Mouse (Mus musculus) adrenal gland, adult 2 months (tissue): ENCODE measurements around the gene Arl6ip6. TPM values are rescaled to one million over a fixed set of nuclear protein-coding genes. Genes with fewer than 3 reads are reported as not detected.
A peak's percentile ranks its signal among the peaks of the same experiment; 100 is the strongest.

Experiments
- DNase-seq: peaks from one replicate; pipeline ENCODE4 v3.0.0; 2021
- long read RNA-seq: library from polyadenylated mRNA; stranded (forward); transcript quantifications from one replicate; pipeline ENCODE4 v2.0.0, GENCODE M21; 2021
- polyA plus RNA-seq: library from polyadenylated mRNA; depleted of rRNA; stranded (reverse); fragments of >200 nt; gene quantifications from 2 replicates; pipeline ENCODE4 v1.2.3, GENCODE M21; 2012; rRNA removed
- total RNA-seq, 2 experiments: library from RNA; stranded (reverse); gene quantifications; 2 replicates each; pipeline ENCODE4 v1.2.3; 2021

The Arl6ip6 gene
- total RNA-seq (10 to 100 TPM; 22.2 to 22.7 TPM), polyA plus RNA-seq (9.9 and 10.1 TPM in 2 replicates)
- long read RNA-seq, transcript Arl6ip6-201 (4 exons, 2,548 nt) = major isoform, 10 of 11 reads
- long read RNA-seq, partial matches to known transcripts = 0 of 11 reads
- long read RNA-seq, other reads (novel, unspliced or antisense) = 0 of 11 reads

GRCm38 (mm10) chr2:53191523-53192220, at the start of gene Arl6ip6:
TSS of gene Arl6ip6 (plus strand) at chr2:53191726.
- peak; percentile 99 for DNase-seq

- DNase-seq = no peak
Observed at GRCm38 (mm10) chr2:53146852-53147251, 44.7 kb upstream of the Arl6ip6 start.

DNA sequence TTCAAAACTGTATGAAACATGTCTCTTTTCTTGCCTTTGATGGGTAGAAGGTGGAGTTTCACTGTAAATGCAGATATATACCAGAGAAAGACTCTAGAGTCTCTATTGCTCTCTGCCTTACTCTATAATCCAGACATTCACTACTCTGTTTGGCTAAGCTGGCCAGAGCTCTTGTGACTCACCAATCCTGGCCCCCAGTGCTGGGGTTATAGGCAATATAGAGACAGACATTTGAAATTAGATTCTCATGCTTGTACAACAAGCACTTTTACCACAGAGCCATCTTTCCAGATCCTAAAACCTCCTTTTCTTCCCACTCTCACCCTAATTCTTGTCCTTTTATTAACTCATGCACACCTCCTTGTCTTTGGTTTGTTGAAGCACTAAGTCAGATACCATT, 17.6 kb upstream of the Arl6ip6 start:
- DNase-seq = no peak

DNA sequence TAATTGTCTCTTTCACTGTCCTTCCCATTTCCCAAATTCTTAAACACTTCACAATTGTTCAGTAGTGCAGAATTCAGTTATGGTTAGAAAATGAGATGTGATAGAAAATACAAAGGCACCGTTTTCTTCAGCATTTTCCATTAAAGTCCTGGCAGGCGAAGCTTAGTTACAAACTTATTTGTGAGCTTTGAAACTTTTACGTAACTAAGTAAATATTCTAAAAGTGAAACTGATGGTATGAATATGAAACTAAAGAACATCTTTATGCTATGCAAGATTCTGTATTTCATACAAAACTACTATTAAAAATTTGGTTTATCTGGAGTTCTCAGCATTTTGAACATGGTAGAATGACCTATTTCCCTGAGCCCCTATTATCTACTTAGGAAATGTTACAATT, 12.6 kb upstream of the Arl6ip6 start:
- DNase-seq = no peak

DNA sequence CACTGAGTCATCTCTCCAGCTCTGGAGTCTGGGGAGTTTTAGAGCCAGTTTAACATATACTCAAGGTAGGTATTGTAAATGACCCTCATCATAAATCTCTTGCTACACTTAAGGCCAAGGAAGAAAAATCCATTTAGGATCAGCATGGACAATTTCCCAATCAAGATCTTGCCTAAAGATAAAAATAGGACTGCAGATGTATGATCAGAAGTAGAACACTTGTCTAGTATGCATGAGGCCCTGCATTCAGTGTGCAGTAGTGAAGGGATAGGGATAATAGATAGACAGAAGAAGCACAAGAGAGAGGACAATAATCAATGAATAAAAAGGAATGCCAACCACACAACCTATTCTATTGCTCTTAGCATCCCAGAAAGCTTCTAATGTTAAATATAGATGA, 11.7 kb upstream of the Arl6ip6 start:
- no peak for DNase-seq

GRCm38 (mm10) chr2:53189811-53190210, 1.7 kb upstream of the Arl6ip6 start:
- DNase-seq = no peak

GRCm38 (mm10) chr2:53190684-53191511, 628 bp upstream of the Arl6ip6 start, which contains the start of gene Prpf40a:
TSS of gene Prpf40a (minus strand) at chr2:53191284.
- peak; percentile 100 for DNase-seq

- DNase-seq = no peak
Observed at GRCm38 (mm10) chr2:53192386-53192785, 860 bp downstream of the Arl6ip6 start.

GRCm38 (mm10) chr2:53196431-53196830, 4.9 kb downstream of the Arl6ip6 start:
- DNase-seq = no peak

DNA sequence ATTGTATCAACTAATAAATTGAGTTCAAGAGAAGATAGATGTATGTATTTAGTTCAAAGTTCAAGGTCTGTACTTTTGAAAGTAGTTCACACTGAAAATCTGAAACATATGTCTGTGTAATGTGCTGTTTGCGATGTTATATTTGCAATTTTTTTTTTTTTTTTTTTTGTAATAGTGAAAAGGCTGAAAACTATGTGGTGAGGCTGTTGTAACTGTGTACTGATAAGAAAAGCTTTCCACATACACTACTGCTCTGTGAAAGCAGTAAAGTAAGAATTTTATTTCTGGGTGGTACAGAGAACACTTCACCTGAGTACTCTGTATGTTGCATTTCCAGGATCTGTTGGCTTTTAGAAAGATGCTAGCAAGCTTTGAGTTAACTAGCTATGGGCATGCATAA, 7.7 kb downstream of the Arl6ip6 start:
- no peak for DNase-seq

DNA sequence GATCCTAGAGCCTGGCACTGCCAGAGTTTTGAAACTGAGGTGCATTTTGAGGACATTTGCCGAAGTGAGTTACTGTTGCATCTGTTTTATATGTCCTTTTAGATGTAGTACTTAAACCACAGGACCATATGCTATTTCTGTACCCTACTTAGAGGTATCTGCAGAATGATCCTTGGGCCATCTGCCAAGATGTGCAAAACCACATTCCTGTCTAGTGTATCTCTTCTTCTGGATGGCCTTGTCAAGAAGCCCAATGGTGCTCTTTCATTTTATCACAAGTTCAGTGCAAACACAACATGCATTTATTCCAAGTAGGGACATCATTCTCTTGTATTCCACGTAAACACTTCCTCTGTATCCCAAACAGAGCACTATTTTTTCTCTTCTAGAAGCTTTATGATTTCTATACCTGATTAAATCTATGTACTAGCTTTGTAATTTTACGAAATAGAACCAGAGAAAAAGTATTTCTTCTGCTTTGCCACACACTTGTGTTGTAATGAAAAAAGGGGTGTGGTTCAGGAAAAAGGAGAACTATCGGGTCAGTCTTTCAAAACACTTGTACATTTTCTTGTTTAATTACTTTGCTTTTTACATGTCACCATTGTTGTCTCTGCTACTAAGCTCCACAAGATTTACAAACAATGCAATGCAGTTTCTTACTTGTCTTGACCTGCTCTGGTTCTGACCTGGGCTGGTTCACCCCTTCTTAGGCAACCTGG, 8.8 kb downstream of the Arl6ip6 start:
- peak; percentile 80 for DNase-seq

DNA sequence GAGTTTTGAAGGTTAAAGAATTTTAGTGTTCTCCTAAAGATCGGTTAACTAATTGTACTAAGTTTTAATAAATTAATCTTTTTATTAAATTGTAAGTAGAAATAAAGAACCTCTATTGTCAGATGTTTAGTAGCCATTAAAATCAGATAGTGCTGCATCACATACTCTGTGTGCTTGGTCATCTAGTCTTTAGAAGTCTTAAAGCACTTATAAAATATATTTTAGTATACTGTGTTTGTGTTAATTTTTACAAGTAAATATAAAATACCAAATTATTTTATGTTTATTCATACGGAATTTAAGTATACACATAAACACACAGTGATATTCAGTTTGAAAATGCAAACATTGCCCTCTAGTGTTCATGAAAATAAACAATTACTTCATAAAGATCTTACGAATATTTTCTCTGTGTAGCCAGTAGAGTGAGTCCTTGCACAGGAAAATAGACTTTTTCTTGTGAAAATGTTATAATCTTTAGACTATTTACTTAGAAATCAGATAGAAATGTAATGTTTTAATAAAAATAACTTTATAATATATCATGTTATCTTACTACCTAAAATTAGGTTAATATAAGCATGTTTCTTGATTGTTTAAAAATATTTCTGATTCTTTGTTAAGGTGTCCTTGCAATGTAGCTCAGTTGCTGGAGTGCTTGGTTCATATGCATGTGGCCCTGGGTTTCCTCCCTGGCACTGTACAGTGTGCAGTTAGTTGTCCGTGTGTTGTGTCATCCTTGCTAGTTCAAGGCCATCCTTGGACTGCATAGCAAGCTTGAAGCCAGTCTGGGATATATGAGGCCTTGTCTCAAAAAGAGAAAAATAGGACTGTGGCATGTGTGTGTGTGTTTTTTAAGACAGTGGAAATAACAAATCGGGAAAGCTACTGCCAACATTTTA, 13.1 kb downstream of the Arl6ip6 start:
- DNase-seq = peak; percentile 67

- no peak for DNase-seq
Observed at GRCm38 (mm10) chr2:53206749-53207148, 15.2 kb downstream of the Arl6ip6 start.

- no peak for DNase-seq
Observed at GRCm38 (mm10) chr2:53213493-53213892, 22.0 kb downstream of the Arl6ip6 start.

DNA sequence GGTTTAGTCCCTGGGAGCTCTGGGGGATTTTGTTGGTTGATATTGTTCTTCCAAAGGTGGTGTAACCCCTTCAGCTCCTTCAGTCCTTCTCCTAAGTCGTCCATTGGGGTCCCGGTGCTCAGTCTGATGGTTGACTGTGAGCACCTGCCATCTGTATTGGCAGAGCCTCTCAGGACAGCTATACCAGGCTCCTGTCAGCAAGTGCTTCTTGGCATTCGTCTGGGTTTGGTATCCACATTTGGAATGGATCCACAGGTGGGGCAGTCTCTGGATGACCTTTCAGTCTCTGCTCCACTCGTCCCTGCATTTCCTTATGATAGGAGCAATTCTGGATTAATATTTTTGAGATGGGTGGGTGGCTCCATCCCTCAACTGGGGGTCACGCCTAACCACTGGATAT, 30.7 kb downstream of the Arl6ip6 start:
- DNase-seq = no peak

GRCm38 (mm10) chr2:53256982-53257381, 65.5 kb downstream of the Arl6ip6 start:
- no peak for DNase-seq

Other genes starting within 250 kb of the Arl6ip6 start
- gene Prpf40a, start 442 bp upstream of the Arl6ip6 start, total RNA-seq = 10 to 100 TPM; 67.6 to 90.0 TPM
- gene Prpf40a, start 442 bp upstream of the Arl6ip6 start, polyA plus RNA-seq = 15.8 and 18.6 TPM in 2 replicates